Mouse (Mus musculus) stomach, postnatal 0 days (tissue): ENCODE measurements around the gene Polg2. TPM values are rescaled to one million over a fixed set of nuclear protein-coding genes. Genes with fewer than 3 reads are reported as not detected.

Experiments
- ATAC-seq: fragments of 200-750 bp; cut with Nextera tagmentation; 2 replicates; pipeline ENCODE4 v1.8.0; 2017; ENCODE audit not compliant: low FRiP score, low TSS enrichment
- DNase-seq: peaks from one replicate; pipeline ENCODE4 v3.0.0-alpha.2; 2016; ENCODE audit warnings: low spot score
- H3K27ac ChIP-seq: fragments of 300-500 bp; sonication (generic); replicated peaks from 2 replicates; pipeline ENCODE4 v1.5.1; 2014; ENCODE audit warnings: mild to moderate bottlenecking, control low read depth
- H3K27me3 ChIP-seq: fragments of 300-500 bp; sonication (generic); 2 replicates; pipeline ENCODE4 v1.6.1; 2014; ENCODE audit warnings: low read length; ENCODE audit not compliant: control insufficient read depth, insufficient read depth
- H3K36me3 ChIP-seq: fragments of 300-500 bp; sonication (generic); 2 replicates; pipeline ENCODE4 v1.6.1; 2014; ENCODE audit warnings: low read length, mixed read lengths; ENCODE audit not compliant: control insufficient read depth, insufficient read depth
- H3K4me1 ChIP-seq: fragments of 300-500 bp; sonication (generic); replicated peaks from 2 replicates; pipeline ENCODE4 v1.6.1; 2014; ENCODE audit warnings: antibody characterized with exemption; ENCODE audit not compliant: control insufficient read depth, insufficient read depth
- H3K4me2 ChIP-seq: fragments of 300-500 bp; sonication (generic); replicated peaks from 2 replicates; pipeline ENCODE4 v1.6.1; 2014; ENCODE audit warnings: low read depth, mild to moderate bottlenecking, control low read depth, moderate library complexity
- H3K4me3 ChIP-seq: fragments of 300-500 bp; sonication (generic); 2 replicates; pipeline ENCODE4 v1.5.1; 2014; ENCODE audit warnings: low read depth, low read length, control low read depth
- H3K9ac ChIP-seq: fragments of 300-500 bp; sonication (generic); 2 replicates; pipeline ENCODE4 v1.6.1; 2014; ENCODE audit warnings: mild to moderate bottlenecking, low read length, control low read depth, mixed read lengths
- H3K9me3 ChIP-seq: fragments of 300-500 bp; sonication (generic); 2 replicates; pipeline ENCODE4 v1.6.1; 2016; ENCODE audit warnings: low read length; ENCODE audit not compliant: control insufficient read depth
- CTCF ChIP-seq: IDR thresholded peaks from 2 replicates; pipeline ENCODE4 v1.5.1; 2016; ENCODE audit warnings: antibody characterized with exemption, low read depth, mild to moderate bottlenecking, moderate library complexity
- EP300 ChIP-seq: optimal IDR thresholded peaks from 2 replicates; pipeline ENCODE3; 2016; ENCODE audit warnings: antibody characterized with exemption
- WGBS: fragments of 180-500 bp; shearing (Covaris S2); extraction: QIAGEN DNeasy Blood & Tissue Kit; methylation state at CpG from one replicate; pipeline ENCODE4 v1.1.7; 2014; 5-methylcytosine and 5-hydroxymethylcytosine counted together
- polyA plus RNA-seq: library from polyadenylated mRNA; unstranded; fragments of >200 nt; fragmentation: Nextera tagmentation; extraction: Ambion mirVana; gene quantifications from 2 replicates; pipeline ENCODE4 v1.2.1, GENCODE M21; 2015

Gene Polg2
- 8.9 and 10.3 TPM in 2 replicates for polyA plus RNA-seq

GRCm38 (mm10) chr11:106779388-106780088 lies at the start of gene Polg2:
Polg2 (minus strand) TSS chr11:106779537.
- TF ChIP-seq CTCF, result no peak
- TF ChIP-seq EP300, result peak; percentile 76
- Histone ChIP-seq H3K27ac (peak within 1 kb of the TSS; percentile 98), H3K4me1 (no peaks in the 10 kb centered on the region), H3K9ac (peak within 1 kb of the TSS; percentile 92), H3K36me3 (peaks cover 30% of the 10 kb centered on the region), H3K4me3 (peak within 1 kb of the TSS; percentile 80), H3K27me3 (no peaks in the 10 kb centered on the region), H3K9me3 (no peaks in the 10 kb centered on the region), H3K4me2 (peak within 1 kb of the TSS; percentile 84)
- under 1% methylated on average over 30 of the region's 30 CpGs for WGBS
- ATAC-seq (peak; percentile 97), DNase-seq (peak; percentile 95)

DNA sequence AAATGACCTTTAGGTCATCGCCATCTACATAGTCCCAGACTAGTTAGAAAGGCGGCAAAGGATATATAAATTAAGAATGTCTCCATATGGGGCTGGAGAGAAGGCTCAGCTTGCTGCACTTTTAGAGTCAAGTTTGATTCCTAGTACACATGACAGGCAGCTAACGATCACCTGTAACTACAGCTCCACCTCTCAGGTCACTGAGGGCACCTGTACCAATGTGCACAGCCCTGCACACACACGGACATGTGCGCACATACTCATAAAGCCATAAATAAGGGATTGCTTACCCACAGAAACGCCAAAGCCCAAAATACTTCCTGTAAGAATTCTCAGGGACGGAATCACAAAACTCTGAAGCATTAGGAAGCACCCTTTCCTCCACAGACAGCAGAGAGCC lies 48.7 kb upstream of the Polg2 start:
- H3K36me3 ChIP-seq, result peaks cover 15% of the 10 kb centered on the region
- no peak overlapping the region for H3K9ac ChIP-seq
- TF ChIP-seq EP300 (no peak), CTCF (no peak)
- no peaks in the 10 kb centered on the region for H3K27me3 ChIP-seq
- no peaks in the 10 kb centered on the region for H3K4me1 ChIP-seq
- no peak overlapping the region for H3K4me3 ChIP-seq
- 82% methylated on average over 7 of the region's 7 CpGs for WGBS
- ATAC-seq (no peak), DNase-seq (no peak)
- no peak overlapping the region for H3K4me2 ChIP-seq
- H3K27ac ChIP-seq, result no peak overlapping the region
- H3K9me3 ChIP-seq, result no peaks in the 10 kb centered on the region

- Histone ChIP-seq H3K9ac (no peak overlapping the region), H3K4me2 (no peak overlapping the region), H3K4me3 (no peak overlapping the region), H3K9me3 (no peaks in the 10 kb centered on the region), H3K36me3 (peaks cover 13% of the 10 kb centered on the region), H3K4me1 (no peaks in the 10 kb centered on the region), H3K27ac (no peak overlapping the region), H3K27me3 (no peaks in the 10 kb centered on the region)
- no peak for DNase-seq
- ATAC-seq, result no peak
- 85% methylated on average over 10 of the region's 10 CpGs for WGBS
- TF ChIP-seq EP300 (no peak), CTCF (no peak)
Measured at GRCm38 (mm10) chr11:106824403-106824802, 45.1 kb upstream of the Polg2 start.

GRCm38 (mm10) chr11:106823741-106824140 lies 44.4 kb upstream of the Polg2 start:
- 89% methylated on average over 8 of the region's 8 CpGs for WGBS
- Histone ChIP-seq H3K36me3 (peaks cover 13% of the 10 kb centered on the region), H3K9me3 (no peaks in the 10 kb centered on the region), H3K4me1 (no peaks in the 10 kb centered on the region), H3K4me2 (no peak overlapping the region), H3K9ac (no peak overlapping the region), H3K4me3 (no peak overlapping the region), H3K27ac (no peak overlapping the region), H3K27me3 (no peaks in the 10 kb centered on the region)
- no peak for ATAC-seq
- no peak for TF ChIP-seq CTCF
- no peak for TF ChIP-seq EP300
- no peak for DNase-seq

- Histone ChIP-seq H3K27ac (no peak overlapping the region), H3K27me3 (no peaks in the 10 kb centered on the region), H3K4me1 (no peaks in the 10 kb centered on the region), H3K4me2 (no peak overlapping the region), H3K36me3 (peaks cover 13% of the 10 kb centered on the region), H3K4me3 (no peak overlapping the region), H3K9me3 (no peaks in the 10 kb centered on the region), H3K9ac (no peak overlapping the region)
- no peak for TF ChIP-seq EP300
- TF ChIP-seq CTCF, result no peak
- 80% methylated on average over 5 of the region's 5 CpGs for WGBS
- ATAC-seq (no peak), DNase-seq (no peak)
Measured at GRCm38 (mm10) chr11:106822911-106823310, 43.6 kb upstream of the Polg2 start.

- TF ChIP-seq CTCF (no peak), EP300 (no peak)
- H3K4me2 ChIP-seq, result no peak overlapping the region
- H3K4me1 ChIP-seq, result no peaks in the 10 kb centered on the region
- H3K9ac ChIP-seq, result no peak overlapping the region
- ATAC-seq (no peak), DNase-seq (no peak)
- no peaks in the 10 kb centered on the region for H3K9me3 ChIP-seq
- no peak overlapping the region for H3K27ac ChIP-seq
- H3K27me3 ChIP-seq, result no peaks in the 10 kb centered on the region
- H3K36me3 ChIP-seq, result peaks cover 13% of the 10 kb centered on the region
- no peak overlapping the region for H3K4me3 ChIP-seq
- WGBS, result 93% methylated on average over 8 of the region's 8 CpGs
Measured at GRCm38 (mm10) chr11:106822491-106822890, 43.2 kb upstream of the Polg2 start.
